In genomic region chr1:176827365-176827764, GRCm38 (mm10) we compare ENCODE assay signal across 10 mouse cellular contexts. TPM values are rescaled to one million over a fixed set of nuclear protein-coding genes. Genes with fewer than 3 reads are reported as not detected.
DNase-seq lines count a peak whose midpoint lies in the region; ATAC-seq and TF ChIP-seq lines count a peak whose summit lies in the region.
"Had no signal": no experiment of that assay in that cellular context is flagged by ENCODE, and none has a peak within 500 bp of the region (broad histone marks: within the 10 kb centered on the region; RNA-seq: fewer than 3 reads in every experiment).

No protein-coding gene starts in this region.

- TF ChIP-seq POLR2A in embryonic fibroblast, embryonic 13.5 days (IDR thresholded peaks at IDR 0.05; ENCODE audit: low read depth, low read length): no peak

- no peak overlapping the region for H3K4me2 ChIP-seq in kidney, embryonic 14.5 days (replicated peaks; ENCODE audit: low read depth, low read length)
- H3K4me2 ChIP-seq: neural tube, embryonic 12.5 days had no signal

- DNase-seq in gastrocnemius, adult 18-20 months (ENCODE audit: low spot score): peak; percentile 73
- no peak for DNase-seq in gastrocnemius, postnatal 10 days
- peak; percentile 91 for DNase-seq in 3T3-L1 (ENCODE audit: low read depth, low spot score)
- peak; percentile 27 for DNase-seq in lung, postnatal 10 days
- no peak for DNase-seq in frontal cortex, postnatal 25 days (ENCODE audit: low spot score in 2 of 2)
- DNase-seq in embryo, embryonic 10.5 days (ENCODE audit: low spot score): no peak
- DNase-seq: thymus, postnatal 36 days had no signal

- H3K9me3 ChIP-seq in kidney, embryonic 14.5 days (ENCODE audit: control insufficient read depth, low read length): no peaks in the 10 kb centered on the region
- H3K9me3 ChIP-seq: neural tube, embryonic 12.5 days had no signal

- H3K36me3 ChIP-seq in kidney, embryonic 14.5 days (ENCODE audit: control insufficient read depth, insufficient read depth, low read length): no peaks in the 10 kb centered on the region; the same call in 1 of the 2 replicates

- peaks cover 24% of the 10 kb centered on the region; the same call in 1 of the 2 replicates for H3K4me1 ChIP-seq in embryonic fibroblast, embryonic 13.5 days (ENCODE audit: control insufficient read depth, insufficient read depth, low read length)
- no peaks in the 10 kb centered on the region for H3K4me1 ChIP-seq in kidney, embryonic 14.5 days (ENCODE audit: control insufficient read depth, insufficient read depth, low read length)
- H3K4me1 ChIP-seq: neural tube, embryonic 12.5 days had no signal

- no peak overlapping the region for H3K9ac ChIP-seq in kidney, embryonic 14.5 days (ENCODE audit: low read depth, low read length)
- H3K9ac ChIP-seq: neural tube, embryonic 12.5 days had no signal

- ATAC-seq in kidney, embryonic 14.5 days (ENCODE audit: low FRiP score, low TSS enrichment): no peak

- no peak for TF ChIP-seq CTCF in embryonic fibroblast, embryonic 13.5 days (IDR thresholded peaks at IDR 0.05; ENCODE audit: borderline replicate concordance, insufficient read depth, low read length)

- H3K27ac ChIP-seq in embryonic fibroblast, embryonic 13.5 days (ENCODE audit: insufficient read depth, low read length): peak overlapping the region; percentile 90
- H3K27ac ChIP-seq in kidney, embryonic 14.5 days (ENCODE audit: low read depth, low read length): no peak overlapping the region
- H3K27ac ChIP-seq: neural tube, embryonic 12.5 days had no signal

- no peak overlapping the region for H3K4me3 ChIP-seq in embryonic fibroblast, embryonic 13.5 days (ENCODE audit: insufficient read depth, low read length)
- H3K4me3 ChIP-seq in kidney, embryonic 14.5 days (ENCODE audit: low read length): no peak overlapping the region
- H3K4me3 ChIP-seq: neural tube, embryonic 12.5 days had no signal

- 75% methylated on average over 4 of the region's 4 CpGs for WGBS in kidney, embryonic 14.5 days

- no peaks in the 10 kb centered on the region for H3K27me3 ChIP-seq in kidney, embryonic 14.5 days (ENCODE audit: control insufficient read depth, insufficient read depth, low read length)
- H3K27me3 ChIP-seq: neural tube, embryonic 12.5 days had no signal

RNA-seq across cellular contexts. Expression of gene Sdccag8, which starts 12.9 kb away (rescaled TPM):
- 1 to 10 TPM; 4.2 to 5.2 TPM for total RNA-seq in gastrocnemius, adult 18-20 months (2021)
- total RNA-seq in gastrocnemius, postnatal 10 days (2021): 1 to 10 TPM; 7.2 to 7.6 TPM
- polyA plus RNA-seq in embryonic fibroblast, embryonic 13.5 days (2011; ENCODE audit: insufficient read length, low read depth, missing spikeins): 14.0 and 14.3 TPM in 2 replicates
- 17.0 and 17.6 TPM in 2 replicates for polyA plus RNA-seq in kidney, embryonic 14.5 days (2014; fragmentation: Nextera tagmentation; extraction: Ambion mirVana)

RNA-seq across cellular contexts. Expression of gene Cep170, which starts 13.5 kb away (rescaled TPM):
- 10 to 100 TPM; 17.8 to 19.1 TPM for total RNA-seq in gastrocnemius, adult 18-20 months (2021)
- total RNA-seq in gastrocnemius, postnatal 10 days (2021): 10 to 100 TPM; 23.6 to 32.7 TPM
- polyA plus RNA-seq in embryonic fibroblast, embryonic 13.5 days (2011; ENCODE audit: insufficient read length, low read depth, missing spikeins): 117 and 137 TPM in 2 replicates
- 18.8 and 32.2 TPM in 2 replicates for polyA plus RNA-seq in kidney, embryonic 14.5 days (2014; fragmentation: Nextera tagmentation; extraction: Ambion mirVana)

Comparison
In these comparisons a context has a peak if more than half of its experiments do, and no peak if none do; other contexts are left out.
1. DNase-seq: peak in gastrocnemius, adult 18-20 months (single experiment), 3T3-L1 (single experiment) and lung, postnatal 10 days (single experiment); none in gastrocnemius, postnatal 10 days (single experiment), frontal cortex, postnatal 25 days (0 of 2) and embryo, embryonic 10.5 days (single experiment).